Mouse (Mus musculus) 3134 (cell line): ENCODE results near the gene Gm17455.

Experiments
- DNase-seq: peaks from one replicate; pipeline ENCODE4 v3.0.0-alpha.2; 2011; ENCODE audit warnings: low spot score; ENCODE audit not compliant: insufficient read length; ENCODE audit errors: extremely low read depth

Gm17455 gene

DNA sequence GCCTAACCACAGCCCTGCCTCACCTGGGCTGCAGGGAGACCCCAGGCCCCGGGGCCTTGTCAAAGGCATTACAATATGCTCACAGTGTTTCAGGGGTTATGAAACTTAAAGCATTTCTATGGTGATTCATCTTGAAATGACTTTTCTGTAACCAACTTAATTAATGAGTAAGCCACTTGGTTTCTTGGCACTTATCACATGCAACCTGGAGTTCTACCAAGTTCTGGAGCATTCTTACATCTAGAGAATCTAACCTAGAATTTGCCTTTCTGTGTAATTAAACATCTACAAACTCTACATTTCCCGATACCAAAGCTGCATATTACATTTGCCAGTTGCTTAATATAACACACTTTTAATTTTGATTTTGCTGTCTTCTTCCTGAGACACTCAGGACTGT, 17.5 kb downstream of the Gm17455 start:
- DNase-seq = no peak

DNA sequence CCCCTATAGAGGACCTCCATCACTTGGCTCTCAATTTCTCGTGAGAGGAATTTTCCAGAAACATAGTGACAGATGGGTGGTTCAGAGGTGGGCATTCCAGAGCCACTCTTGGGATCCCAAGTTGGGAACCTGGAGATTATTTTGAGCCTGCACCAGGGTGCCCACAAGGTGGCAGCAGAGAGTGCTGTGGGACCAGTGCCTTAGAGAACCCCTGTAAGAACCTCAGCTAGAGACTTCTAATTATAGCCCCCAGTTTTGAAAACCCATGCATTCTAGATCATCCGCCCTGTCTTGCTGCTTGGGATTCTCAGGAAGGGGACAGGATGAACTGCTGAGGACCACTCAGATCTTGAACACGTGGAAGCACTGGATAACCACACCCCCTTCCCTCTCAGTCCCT, 18.6 kb downstream of the Gm17455 start:
- no peak for DNase-seq

DNA sequence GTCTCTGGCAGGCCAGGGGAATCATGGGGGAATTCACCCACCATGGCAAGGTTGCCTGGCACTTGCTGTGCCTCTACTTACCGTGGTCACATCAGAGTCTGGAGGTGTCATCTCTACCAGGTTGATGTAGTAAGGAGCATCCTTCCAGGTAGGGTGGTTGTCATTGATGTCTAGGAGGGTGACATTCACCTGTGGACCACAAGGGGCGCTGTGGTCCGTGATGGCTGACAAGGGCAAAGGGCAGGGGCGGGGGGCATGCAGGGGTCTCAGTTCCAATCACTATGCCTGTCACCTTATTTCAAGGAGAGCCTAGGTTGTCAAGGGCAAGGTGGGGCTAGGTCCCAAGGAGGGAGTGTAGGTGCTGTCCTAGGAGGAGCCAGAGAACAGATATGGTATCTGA, 20.1 kb downstream of the Gm17455 start:
- no peak for DNase-seq

GRCm38 (mm10) chr10:60422756-60423155, 23.2 kb downstream of the Gm17455 start:
- DNase-seq = no peak

- DNase-seq = no peak
Observed at GRCm38 (mm10) chr10:60430001-60430400, 30.5 kb downstream of the Gm17455 start.

- no peak for DNase-seq
Observed at GRCm38 (mm10) chr10:60430591-60430990, 31.1 kb downstream of the Gm17455 start.

DNA sequence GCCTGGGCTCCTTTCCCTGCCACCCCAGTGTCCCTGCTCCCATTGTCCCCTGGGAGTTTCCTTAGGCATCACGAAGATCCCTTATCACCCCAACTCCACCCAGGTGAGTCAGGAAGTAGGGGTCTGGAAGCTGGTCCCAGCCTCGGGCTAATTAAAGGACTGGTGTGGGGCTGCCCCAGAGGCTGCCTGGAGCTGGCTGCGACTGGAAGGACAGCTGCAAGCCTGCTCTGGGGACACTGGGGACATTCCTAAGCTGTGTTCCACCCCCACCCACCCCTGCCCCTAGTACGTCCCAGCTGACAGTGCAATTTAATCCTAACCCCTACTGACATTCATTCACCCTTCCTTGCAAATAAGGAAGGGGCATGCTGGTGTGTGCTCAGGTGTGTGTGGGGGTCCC, 33.2 kb downstream of the Gm17455 start:
- no peak for DNase-seq

GRCm38 (mm10) chr10:60442321-60442720, 42.8 kb downstream of the Gm17455 start:
- no peak for DNase-seq

GRCm38 (mm10) chr10:60443078-60443477, 43.6 kb downstream of the Gm17455 start:
- DNase-seq = no peak

DNA sequence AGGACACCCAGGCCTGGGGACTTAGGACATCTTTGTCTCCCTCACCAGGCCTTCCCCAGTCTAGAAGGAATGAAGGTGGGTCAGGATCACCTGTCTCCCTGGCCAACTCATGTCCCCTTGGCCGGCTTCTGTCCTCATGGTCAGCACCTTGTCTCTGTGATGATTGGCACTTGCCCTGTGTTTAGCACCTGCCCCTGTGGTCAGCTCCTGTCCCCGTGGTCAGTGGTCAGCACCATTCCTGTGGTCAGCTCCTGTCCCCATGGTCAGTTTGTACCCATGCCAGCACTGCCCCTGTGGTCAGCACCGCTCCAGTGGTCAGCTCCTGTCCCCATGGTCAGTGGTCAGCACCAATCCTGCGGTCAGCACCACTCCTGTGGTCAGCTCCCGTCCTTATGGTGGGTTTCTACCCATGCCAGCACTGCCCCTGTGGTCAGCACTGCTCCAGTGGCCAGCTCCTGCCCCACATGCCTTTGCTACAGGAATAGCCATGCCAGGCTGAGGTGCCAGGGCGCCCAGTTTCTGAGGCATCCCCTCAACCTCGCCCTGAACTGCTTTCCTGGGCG, 45.6 kb downstream of the Gm17455 start:
- peak; percentile 37 for DNase-seq

GRCm38 (mm10) chr10:60447186-60447585, 47.7 kb downstream of the Gm17455 start:
- no peak for DNase-seq
